Mouse (Mus musculus) frontal cortex, adult 2 months (tissue): ENCODE measurements around the gene Asdurf. TPM values are rescaled to one million over a fixed set of nuclear protein-coding genes. Genes with fewer than 3 reads are reported as not detected.

ENCODE experiments used
- polyA plus RNA-seq: library from polyadenylated mRNA; depleted of rRNA; stranded (reverse); fragments of >200 nt; gene quantifications from 2 replicates; pipeline ENCODE4 v1.2.3, GENCODE M21; 2012; rRNA removed

Asdurf gene
- polyA plus RNA-seq, 1 experiment: not detected

Other genes starting within 250 kb of the Asdurf start
- not detected in 2 replicates for gene 1700019A02Rik, start 165.0 kb downstream of the Asdurf start, polyA plus RNA-seq
- 4.4 and 4.5 TPM in 2 replicates for gene Pms1, start 55.6 kb downstream of the Asdurf start, polyA plus RNA-seq
- gene Ormdl1, start 55.5 kb downstream of the Asdurf start, polyA plus RNA-seq: 11.0 and 13.4 TPM in 2 replicates
- not detected in 2 replicates for gene Gm28778, start 55.5 kb downstream of the Asdurf start, polyA plus RNA-seq
- 21.0 and 23.9 TPM in 2 replicates for gene Osgepl1, start 39.0 kb downstream of the Asdurf start, polyA plus RNA-seq
- 0.32 and 0.40 TPM in 2 replicates for gene Gm28551, start within 50 bp of the Asdurf start, polyA plus RNA-seq
- gene Asnsd1, start 133 bp upstream of the Asdurf start, polyA plus RNA-seq: 16.7 and 17.5 TPM in 2 replicates